Comparison of ENCODE assay signal across 9 mouse cellular contexts in genomic region chr1:88757746-88758145, GRCm38 (mm10). TPM values are rescaled to one million over a fixed set of nuclear protein-coding genes. Genes with fewer than 3 reads are reported as not detected.
DNase-seq lines count a peak whose midpoint lies in the region; ATAC-seq and TF ChIP-seq lines count a peak whose summit lies in the region.
"Had no signal": no experiment of that assay in that cellular context is flagged by ENCODE, and none has a peak within 500 bp of the region (broad histone marks: within the 10 kb centered on the region; RNA-seq: fewer than 3 reads in every experiment).

No protein-coding gene starts in this region.

- WGBS in intestine, embryonic 15.5 days: 26% methylated on average over 3 of the region's 3 CpGs
- whole genome bisulfite sequencing in intestine, embryonic 16.5 days: 38% methylated on average over 3 of the region's 3 CpGs
- WGBS in lung, adult 2 months: 34% methylated on average over 3 of the region's 3 CpGs
- WGBS in olfactory bulb, adult 2 months: 47% methylated on average over 3 of the region's 3 CpGs

- DNase-seq in heart, postnatal 4 days: peak; percentile 37
- peak; percentile 10 for DNase-seq in lung, adult 2 months
- DNase-seq in urinary bladder, adult 2 months (ENCODE audit: low spot score): no peak
- no peak for DNase-seq in frontal cortex, postnatal 14 days (ENCODE audit: low spot score in 2 of 2)
- DNase-seq in spleen, adult 12 weeks (ENCODE audit: low spot score): no peak
- DNase-seq: liver, embryonic 13.5 days had no signal

- 0 out of 2 replicates have a peak, but pooled peaks have one; percentile 28 for ATAC-seq in intestine, embryonic 15.5 days
- ATAC-seq in intestine, embryonic 16.5 days: no peak

- no peak for TF ChIP-seq CTCF in lung, adult 2 months (IDR thresholded peaks at IDR 0.05; ENCODE audit: insufficient read depth, low read length)
- TF ChIP-seq CTCF in olfactory bulb, adult 2 months (IDR thresholded peaks at IDR 0.05; ENCODE audit: insufficient read depth, low read depth, low read length): no peak

- no peak overlapping the region for H3K4me2 ChIP-seq in intestine, embryonic 15.5 days (replicated peaks)
- no peak overlapping the region for H3K4me2 ChIP-seq in intestine, embryonic 16.5 days (ENCODE audit: low read depth, low read length)
- H3K4me2 ChIP-seq: liver, embryonic 13.5 days had no signal

- no peak for TF ChIP-seq POLR2A in lung, adult 2 months (IDR thresholded peaks at IDR 0.05; ENCODE audit: borderline replicate concordance, extremely low read depth, low read depth, low read length)
- no peak for TF ChIP-seq POLR2A in olfactory bulb, adult 2 months (IDR thresholded peaks at IDR 0.05; ENCODE audit: insufficient read depth, low read depth, low read length)

- H3K27ac ChIP-seq in intestine, embryonic 15.5 days: 0 out of 2 replicates have a peak overlapping the region, but pooled peaks have one; percentile 9
- no peak overlapping the region; the same call in 1 of the 2 replicates for H3K27ac ChIP-seq in intestine, embryonic 16.5 days (ENCODE audit: low read length)
- 0 out of 2 replicates have a peak overlapping the region, but pooled peaks have one; percentile 3 for H3K27ac ChIP-seq in olfactory bulb, adult 2 months (ENCODE audit: insufficient read depth, low read depth, low read length)
- H3K27ac ChIP-seq: liver, embryonic 13.5 days had no signal

- no peak overlapping the region for H3K9ac ChIP-seq in intestine, embryonic 15.5 days
- no peak overlapping the region for H3K9ac ChIP-seq in intestine, embryonic 16.5 days (ENCODE audit: low read depth, low read length)
- H3K9ac ChIP-seq: liver, embryonic 13.5 days had no signal

- H3K36me3 ChIP-seq in intestine, embryonic 15.5 days: no peaks in the 10 kb centered on the region
- no peaks in the 10 kb centered on the region for H3K36me3 ChIP-seq in intestine, embryonic 16.5 days (ENCODE audit: control insufficient read depth, insufficient read depth, low read length)
- H3K36me3 ChIP-seq: liver, embryonic 13.5 days had no signal

- H3K4me3 ChIP-seq in intestine, embryonic 15.5 days (replicated peaks): no peak overlapping the region
- no peak overlapping the region for H3K4me3 ChIP-seq in intestine, embryonic 16.5 days (ENCODE audit: low read length)
- no peak overlapping the region for H3K4me3 ChIP-seq in lung, adult 2 months (replicated peaks; ENCODE audit: extremely low read depth, low read depth, low read length)
- no peak overlapping the region for H3K4me3 ChIP-seq in olfactory bulb, adult 2 months (ENCODE audit: insufficient read depth, low read depth, low read length)
- H3K4me3 ChIP-seq: liver, embryonic 13.5 days had no signal

- H3K27me3 ChIP-seq in intestine, embryonic 15.5 days (replicated peaks): no peaks in the 10 kb centered on the region
- H3K27me3 ChIP-seq in intestine, embryonic 16.5 days (replicated peaks; ENCODE audit: control insufficient read depth, insufficient read depth, low read length): no peaks in the 10 kb centered on the region
- H3K27me3 ChIP-seq: liver, embryonic 13.5 days had no signal

- H3K9me3 ChIP-seq in intestine, embryonic 15.5 days: no peaks in the 10 kb centered on the region
- H3K9me3 ChIP-seq in intestine, embryonic 16.5 days (ENCODE audit: control insufficient read depth, low read length): no peaks in the 10 kb centered on the region
- H3K9me3 ChIP-seq: liver, embryonic 13.5 days had no signal

- peaks cover 8% of the 10 kb centered on the region for H3K4me1 ChIP-seq in intestine, embryonic 15.5 days (replicated peaks)
- no peaks in the 10 kb centered on the region for H3K4me1 ChIP-seq in intestine, embryonic 16.5 days (ENCODE audit: control insufficient read depth, insufficient read depth, low read length)
- H3K4me1 ChIP-seq in lung, adult 2 months (ENCODE audit: control insufficient read depth, insufficient read depth, low read length): 0 out of 2 replicates have a peak, but pooled peaks cover 2% of the 10 kb centered on the region
- peaks cover 10% of the 10 kb centered on the region for H3K4me1 ChIP-seq in olfactory bulb, adult 2 months (ENCODE audit: control insufficient read depth, insufficient read depth, low read length)
- H3K4me1 ChIP-seq: liver, embryonic 13.5 days had no signal

RNA-seq across cellular contexts. Expression of gene Arl4c, which starts 55.7 kb away (rescaled TPM):
- 5.7 and 5.9 TPM in 2 replicates for polyA plus RNA-seq in intestine, embryonic 15.5 days (2015; fragmentation: Nextera tagmentation; extraction: Ambion mirVana)
- polyA plus RNA-seq in intestine, embryonic 16.5 days (2015; fragmentation: Nextera tagmentation; extraction: Ambion mirVana): 3.5 and 3.6 TPM in 2 replicates
- total RNA-seq in heart, postnatal 4 days (2021): 10 to 100 TPM; 33.0 to 34.9 TPM
- 17.6 and 22.1 TPM in 2 replicates for polyA plus RNA-seq in lung, adult 2 months (2012; rRNA removed)
- not detected in 2 replicates for polyA plus RNA-seq in olfactory bulb, adult 2 months (2012; ENCODE audit: insufficient read depth, insufficient read length, low replicate concordance, missing spikeins)
- polyA plus RNA-seq in urinary bladder, adult 2 months (2012; rRNA removed): 5.2 and 6.3 TPM in 2 replicates

Comparison
In these comparisons a context has a peak if more than half of its experiments do, and no peak if none do; other contexts are left out.
1. DNase-seq: peak in heart, postnatal 4 days (single experiment) and lung, adult 2 months (single experiment); none in urinary bladder, adult 2 months (single experiment), frontal cortex, postnatal 14 days (0 of 2) and spleen, adult 12 weeks (single experiment).